Mouse (Mus musculus): Measurements from ENCODE around the gene Rpap3. TPM values are rescaled to one million over a fixed set of nuclear protein-coding genes. Genes with fewer than 3 reads are reported as not detected.

Rpap3 gene
- total RNA-seq, 1 experiment from 2014 or later, result 22.7 TPM

- no peak for ATAC-seq (ENCODE audit: extremely low read depth, insufficient number of reproducible peaks, low FRiP score, poor library complexity, severe bottlenecking)
Observed at GRCm38 (mm10) chr15:97738923-97739322, 33.3 kb upstream of the Rpap3 start.

DNA sequence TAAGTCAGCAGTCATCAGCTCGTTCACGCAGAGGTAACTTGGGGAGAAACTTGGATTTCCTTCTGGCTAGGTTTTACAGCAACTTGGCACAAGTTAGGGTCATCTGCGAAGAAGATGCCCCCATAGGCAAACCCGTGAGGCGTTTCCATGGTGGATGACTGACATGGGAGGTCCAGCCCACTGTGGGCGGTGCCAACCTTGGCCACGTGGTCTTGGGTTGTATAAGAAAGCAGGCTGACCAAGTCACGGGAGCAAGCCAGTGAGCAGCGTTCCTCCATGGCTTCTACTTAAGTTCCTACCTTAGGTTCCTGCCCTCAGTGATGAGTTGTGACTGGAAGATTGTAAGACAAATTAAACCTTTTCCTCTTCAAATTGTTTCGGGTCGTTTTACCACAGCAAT is 26.4 kb upstream of the Rpap3 start:
- no peak for ATAC-seq (ENCODE audit: extremely low read depth, insufficient number of reproducible peaks, low FRiP score, poor library complexity, severe bottlenecking)

DNA sequence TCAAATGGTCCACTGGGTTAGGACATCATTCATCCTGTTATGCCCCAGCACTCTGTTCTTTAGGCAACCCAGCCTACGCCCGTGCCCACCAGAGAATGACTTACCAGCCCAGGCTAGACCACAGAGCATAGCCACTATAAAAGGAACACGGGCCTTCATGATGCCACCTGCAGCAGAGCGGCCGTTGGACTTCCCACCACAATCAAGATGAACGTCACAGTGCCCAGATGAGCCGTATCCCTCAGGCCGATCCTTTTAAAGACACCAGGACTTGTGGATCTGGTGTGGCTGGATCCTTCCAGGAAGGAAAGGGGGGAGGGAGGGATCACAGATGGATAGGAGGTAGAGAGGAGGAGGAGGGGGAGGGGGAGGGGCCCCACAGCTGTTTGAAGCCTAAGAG is 25.5 kb upstream of the Rpap3 start, which contains the start of gene Endou:
Endou (minus strand) TSS at position 229 of the 400 bp plus-strand sequence.
- no peak for ATAC-seq (ENCODE audit: extremely low read depth, insufficient number of reproducible peaks, low FRiP score, poor library complexity, severe bottlenecking)

DNA sequence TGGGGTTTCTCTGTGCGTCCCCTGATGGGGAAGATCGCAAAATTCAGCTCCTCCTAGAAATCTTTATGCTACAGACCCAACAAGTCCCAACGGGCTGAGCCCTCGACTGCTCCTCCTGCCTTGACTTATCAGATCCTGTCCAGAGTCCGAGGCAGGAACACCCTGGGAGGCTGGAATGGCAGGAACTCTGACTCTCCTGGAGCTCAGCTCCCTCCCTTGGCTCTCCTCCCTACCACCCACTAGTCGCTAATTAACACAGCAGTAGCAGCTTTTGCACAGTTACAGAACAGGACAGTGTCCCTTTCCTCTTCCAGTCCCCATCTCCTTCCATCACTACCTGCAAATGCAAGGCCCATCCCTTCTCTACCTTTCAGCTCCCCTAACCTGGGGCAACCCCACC is 24.7 kb upstream of the Rpap3 start:
- no peak for ATAC-seq (ENCODE audit: extremely low read depth, insufficient number of reproducible peaks, low FRiP score, poor library complexity, severe bottlenecking)

DNA sequence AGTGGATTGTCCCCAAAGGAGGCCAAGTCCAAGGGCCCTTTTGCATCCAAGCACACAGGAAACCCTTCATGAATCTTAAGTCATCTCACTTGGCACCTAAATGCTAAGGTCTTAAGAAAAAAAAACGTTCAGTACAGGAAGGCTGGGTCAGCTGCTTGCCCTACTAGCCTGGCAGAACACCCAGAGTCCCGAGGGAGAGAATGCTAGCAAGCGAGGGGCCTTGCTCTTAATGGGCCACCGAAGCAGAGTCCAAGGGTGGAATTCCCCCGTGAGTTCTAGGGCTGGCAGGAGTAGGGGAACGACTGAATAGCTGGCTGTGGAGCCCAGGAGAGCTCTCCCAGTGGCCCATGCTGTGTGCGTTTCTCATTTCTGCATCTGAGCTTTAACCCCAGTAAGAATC is 23.2 kb upstream of the Rpap3 start:
- ATAC-seq (ENCODE audit: extremely low read depth, insufficient number of reproducible peaks, low FRiP score, poor library complexity, severe bottlenecking), result no peak

GRCm38 (mm10) chr15:97728394-97728793 is 22.8 kb upstream of the Rpap3 start:
- no peak for ATAC-seq (ENCODE audit: extremely low read depth, insufficient number of reproducible peaks, low FRiP score, poor library complexity, severe bottlenecking)

DNA sequence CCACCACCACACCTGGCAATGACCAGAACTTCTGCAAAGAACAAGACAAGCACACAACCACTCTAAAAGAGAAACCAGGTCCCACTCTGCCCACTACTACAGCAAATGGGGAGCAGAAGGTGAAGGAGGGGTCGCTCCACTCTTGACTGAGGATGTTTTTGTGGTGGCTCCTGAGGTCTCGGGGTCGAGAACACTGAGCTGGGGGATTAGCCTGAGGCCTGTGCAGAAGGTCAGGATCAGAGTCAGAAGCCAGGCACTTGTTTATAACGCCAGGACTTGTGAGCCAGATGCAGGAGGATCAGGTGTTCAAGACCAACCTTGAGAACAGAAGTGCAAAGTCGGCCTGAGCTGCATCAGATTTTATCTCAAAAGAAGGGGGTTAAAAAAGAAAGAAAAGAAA is 21.9 kb upstream of the Rpap3 start:
- no peak for ATAC-seq (ENCODE audit: extremely low read depth, insufficient number of reproducible peaks, low FRiP score, poor library complexity, severe bottlenecking)

DNA sequence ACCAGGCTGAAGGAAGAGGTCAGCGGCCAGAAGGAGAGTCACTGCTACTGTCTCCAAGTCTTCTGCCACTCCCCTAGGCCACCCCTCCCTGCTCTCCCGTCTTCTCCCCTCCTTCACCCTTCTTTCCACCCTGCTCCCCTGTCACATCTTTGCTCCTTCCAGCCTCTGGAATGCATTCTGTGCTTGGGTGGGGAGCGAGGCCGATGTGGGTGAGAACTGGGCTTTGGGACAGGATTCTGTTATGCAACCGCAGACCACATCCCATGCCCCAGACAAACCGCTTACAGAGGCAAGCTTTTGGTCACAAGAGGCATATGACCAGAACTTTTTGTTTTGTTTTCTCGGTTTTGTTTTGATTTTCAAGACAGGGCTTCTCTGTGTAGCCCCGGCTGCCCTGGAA is 21.4 kb upstream of the Rpap3 start:
- peak; percentile 18; the same call in 1 of the 2 replicates for ATAC-seq (ENCODE audit: extremely low read depth, insufficient number of reproducible peaks, low FRiP score, poor library complexity, severe bottlenecking)

DNA sequence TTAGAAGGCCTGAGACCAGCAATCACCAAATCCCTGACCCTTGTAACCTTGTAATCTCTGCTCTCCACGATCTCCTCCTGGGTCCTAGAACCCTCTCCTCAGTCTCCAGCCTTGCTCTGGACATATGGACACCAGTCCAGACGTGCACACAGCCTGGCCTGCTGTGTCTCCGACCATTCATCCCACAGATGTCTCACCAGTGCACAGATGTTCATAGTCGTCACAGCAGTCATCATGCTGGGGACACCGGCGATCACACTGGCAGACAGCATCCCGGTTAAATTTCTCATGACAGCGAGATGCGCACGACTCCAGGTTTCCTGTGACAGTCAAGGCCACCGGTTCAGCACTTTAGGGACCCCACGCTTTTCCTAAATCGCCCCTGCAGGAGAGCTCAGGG is 20.7 kb upstream of the Rpap3 start:
- ATAC-seq (ENCODE audit: extremely low read depth, insufficient number of reproducible peaks, low FRiP score, poor library complexity, severe bottlenecking), result no peak

DNA sequence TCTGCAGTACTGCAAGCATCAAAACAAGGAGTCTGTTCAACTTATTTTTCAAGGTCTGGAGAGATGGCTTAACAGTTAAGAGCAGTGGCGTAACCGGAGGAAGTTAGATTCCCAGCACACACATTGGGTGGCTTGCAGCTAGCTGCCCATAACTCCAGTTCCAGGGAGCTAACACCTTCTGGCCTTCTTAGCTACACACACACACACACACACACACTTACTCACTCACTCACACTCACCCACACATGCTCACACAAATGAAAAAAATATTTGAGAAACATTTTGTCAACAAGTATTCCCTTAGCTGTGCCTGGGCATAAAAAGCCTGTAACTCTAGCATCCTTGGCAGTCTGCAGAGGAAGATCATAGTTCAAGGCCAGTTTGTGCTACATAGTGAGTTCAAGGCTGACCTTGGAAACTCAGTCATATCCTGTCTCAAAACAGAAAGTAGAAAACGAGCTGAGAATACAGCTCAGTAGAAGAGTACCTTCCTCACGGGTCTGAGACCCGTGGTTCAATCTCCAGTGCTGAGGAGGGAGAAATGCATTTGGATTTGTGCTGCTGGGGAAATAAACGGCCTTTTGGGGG is 19.7 kb upstream of the Rpap3 start:
- no peak for ATAC-seq (ENCODE audit: extremely low read depth, insufficient number of reproducible peaks, low FRiP score, poor library complexity, severe bottlenecking)

DNA sequence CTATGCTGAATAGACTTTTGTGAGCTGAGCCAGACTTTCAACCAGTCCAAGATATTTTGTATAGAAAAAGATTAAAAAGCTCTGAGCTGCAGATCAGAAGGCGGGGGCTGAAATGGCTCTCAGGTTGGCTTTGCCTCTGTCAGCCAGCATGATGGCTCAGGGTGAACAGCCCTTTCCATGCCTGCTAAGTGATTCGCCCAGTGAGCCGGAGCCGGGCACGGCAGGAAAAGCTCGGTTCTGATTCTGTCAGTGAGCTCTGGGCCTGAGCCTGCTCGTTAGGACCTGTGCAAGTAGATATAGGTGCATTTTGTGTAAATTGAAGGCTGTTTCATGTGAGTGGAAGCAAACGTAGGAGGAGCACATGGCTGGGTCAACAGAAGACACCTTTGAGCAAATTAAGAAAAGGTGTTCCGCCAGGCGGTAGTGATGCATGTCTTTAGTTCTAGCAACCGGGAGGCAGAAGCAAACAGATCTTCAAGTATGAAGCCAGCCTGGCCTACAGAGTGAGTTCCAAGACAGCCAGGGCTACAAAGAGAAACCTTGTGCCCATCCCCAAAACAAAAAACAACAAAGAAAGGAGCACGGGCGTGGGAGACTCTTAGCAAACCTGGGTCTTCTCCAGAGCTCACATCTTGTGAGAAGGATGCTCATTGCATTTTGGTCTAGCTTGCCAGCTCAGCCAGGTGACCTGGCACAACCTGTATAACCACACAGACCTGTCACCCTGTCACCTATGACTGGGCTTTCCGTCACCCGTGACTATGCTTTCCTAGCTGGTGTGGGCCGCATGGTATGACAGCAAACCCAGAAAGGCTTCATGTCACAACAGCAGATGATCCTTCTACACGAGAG is 18.9 kb upstream of the Rpap3 start:
- ATAC-seq (ENCODE audit: extremely low read depth, insufficient number of reproducible peaks, low FRiP score, poor library complexity, severe bottlenecking), result no peak

DNA sequence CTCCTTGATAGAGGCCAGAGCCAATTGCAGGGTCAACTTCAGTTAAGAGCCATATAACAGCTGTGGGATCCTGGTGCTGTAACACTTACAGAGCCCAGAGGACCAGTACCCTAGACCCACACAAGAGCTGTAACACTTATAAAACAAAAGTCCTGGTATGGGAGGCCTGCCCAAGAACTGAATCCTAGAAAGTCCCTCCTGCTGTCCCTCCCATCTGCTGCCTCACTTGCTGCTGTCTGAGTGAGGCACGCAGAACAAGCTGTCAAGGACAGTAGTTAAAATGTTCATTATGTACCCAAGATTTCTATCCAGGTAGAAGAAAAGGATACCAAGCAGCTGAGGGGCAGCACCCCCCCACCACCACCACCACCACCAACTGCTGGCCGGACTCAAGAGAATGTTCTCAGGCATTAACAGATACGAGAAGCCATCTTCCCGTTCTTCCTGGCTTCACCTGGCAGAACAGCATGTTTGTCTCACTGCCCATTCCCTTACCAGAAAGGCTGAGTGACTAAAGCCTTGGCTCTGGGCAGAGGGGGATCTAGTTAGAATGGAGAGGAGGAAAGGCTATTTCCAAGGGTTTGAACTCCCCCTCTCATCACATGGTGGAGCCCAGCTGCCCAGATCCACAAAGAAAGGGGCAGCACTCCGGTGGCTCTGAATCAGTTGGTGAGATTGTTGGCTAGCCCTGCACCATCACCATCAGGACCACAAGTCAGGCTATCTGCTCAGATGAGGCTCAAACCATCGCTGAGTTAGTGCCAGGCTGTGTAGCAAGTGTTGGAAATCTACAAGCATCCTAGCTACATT is 18.1 kb upstream of the Rpap3 start:
- ATAC-seq (ENCODE audit: extremely low read depth, insufficient number of reproducible peaks, low FRiP score, poor library complexity, severe bottlenecking), result no peak

DNA sequence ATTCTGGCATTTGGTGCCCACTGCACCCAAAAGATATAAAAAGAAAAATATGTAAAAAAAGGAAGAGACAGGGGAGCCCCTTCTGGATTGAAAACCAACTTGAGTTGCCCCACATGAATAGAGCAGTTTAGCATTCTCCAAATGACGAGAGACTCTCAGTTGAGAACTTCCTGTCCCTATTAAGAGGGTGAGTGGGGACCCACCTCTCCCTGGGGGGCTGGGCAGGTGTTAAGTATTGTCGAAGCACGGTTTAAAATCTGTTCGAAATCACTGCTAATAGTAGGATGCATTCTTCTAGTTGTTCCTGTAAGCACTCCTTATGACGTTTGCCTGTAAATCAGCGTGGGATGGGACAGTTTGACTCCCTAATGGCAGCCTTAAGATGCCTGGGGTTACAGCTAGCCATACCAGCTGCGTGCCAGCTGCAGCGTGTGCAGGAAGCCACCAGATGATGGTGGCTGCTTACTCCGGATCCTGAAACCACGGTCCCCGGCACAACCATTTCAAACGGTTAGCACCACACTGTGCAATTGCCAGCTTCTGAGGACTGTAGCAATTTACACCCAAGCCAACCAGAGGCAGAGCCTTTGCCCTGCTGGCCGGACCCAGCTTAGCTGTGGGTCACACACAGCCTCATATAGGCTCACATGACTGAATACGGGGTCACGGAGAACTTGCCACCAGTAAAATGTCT is 15.5 kb upstream of the Rpap3 start:
- no peak for ATAC-seq (ENCODE audit: extremely low read depth, insufficient number of reproducible peaks, low FRiP score, poor library complexity, severe bottlenecking)

GRCm38 (mm10) chr15:97720026-97720675 is 14.5 kb upstream of the Rpap3 start:
- ATAC-seq (ENCODE audit: extremely low read depth, insufficient number of reproducible peaks, low FRiP score, poor library complexity, severe bottlenecking), result no peak

DNA sequence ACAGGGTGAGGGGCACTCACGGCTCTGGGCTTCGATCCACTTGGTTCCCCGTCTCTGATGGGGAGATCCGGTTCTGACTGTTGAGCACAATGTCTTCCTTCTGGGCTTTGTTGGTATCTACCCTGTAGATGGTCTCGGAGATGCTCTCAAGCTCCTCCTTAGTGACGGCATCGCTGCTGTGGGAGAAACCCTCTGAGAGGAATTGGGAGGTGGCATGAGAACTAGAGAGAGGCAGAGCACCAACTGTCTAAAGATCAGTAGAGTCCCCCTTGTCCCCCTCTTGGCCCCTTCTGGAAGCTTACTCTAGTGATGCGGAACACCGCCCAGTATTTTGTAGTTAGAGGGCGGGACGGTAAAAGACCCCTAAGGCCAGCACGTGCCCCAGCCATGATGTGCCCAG is 13.9 kb upstream of the Rpap3 start:
- no peak for ATAC-seq (ENCODE audit: extremely low read depth, insufficient number of reproducible peaks, low FRiP score, poor library complexity, severe bottlenecking)

GRCm38 (mm10) chr15:97718535-97719155 is 13.0 kb upstream of the Rpap3 start:
- ATAC-seq (ENCODE audit: extremely low read depth, insufficient number of reproducible peaks, low FRiP score, poor library complexity, severe bottlenecking), result no peak

DNA sequence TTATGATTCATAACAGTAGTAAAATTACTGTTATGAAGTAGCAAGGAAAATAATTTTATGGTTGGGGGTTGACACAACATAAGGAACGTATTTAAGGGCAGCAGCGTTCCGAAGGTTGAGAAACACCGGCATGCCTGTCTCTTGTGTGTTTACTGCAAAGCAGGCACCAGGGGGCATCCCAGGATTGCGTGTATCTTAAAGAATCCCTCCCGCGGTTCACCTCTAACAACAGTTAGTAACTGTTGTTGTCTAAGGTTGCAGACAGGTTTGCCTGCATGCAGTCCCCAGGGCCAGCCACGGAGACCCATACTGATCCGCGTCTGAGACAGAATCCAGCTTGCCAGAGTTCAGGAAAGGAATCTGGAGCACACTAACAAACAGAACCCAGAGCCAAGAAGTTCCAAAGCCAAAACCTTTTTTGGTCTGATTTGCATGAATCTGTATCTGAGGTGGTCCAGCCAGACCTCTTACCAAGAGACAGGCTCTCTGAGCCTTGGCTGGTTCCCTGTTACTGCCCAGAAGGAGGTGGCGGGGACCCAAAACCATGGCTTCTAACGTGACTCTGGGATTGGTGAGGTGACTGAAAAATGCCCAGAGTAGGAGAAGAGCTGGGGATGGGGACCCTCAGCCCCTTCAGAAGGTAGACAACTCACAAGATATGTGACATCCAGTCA is 12.4 kb upstream of the Rpap3 start:
- ATAC-seq (ENCODE audit: extremely low read depth, insufficient number of reproducible peaks, low FRiP score, poor library complexity, severe bottlenecking), result peak; percentile 73

DNA sequence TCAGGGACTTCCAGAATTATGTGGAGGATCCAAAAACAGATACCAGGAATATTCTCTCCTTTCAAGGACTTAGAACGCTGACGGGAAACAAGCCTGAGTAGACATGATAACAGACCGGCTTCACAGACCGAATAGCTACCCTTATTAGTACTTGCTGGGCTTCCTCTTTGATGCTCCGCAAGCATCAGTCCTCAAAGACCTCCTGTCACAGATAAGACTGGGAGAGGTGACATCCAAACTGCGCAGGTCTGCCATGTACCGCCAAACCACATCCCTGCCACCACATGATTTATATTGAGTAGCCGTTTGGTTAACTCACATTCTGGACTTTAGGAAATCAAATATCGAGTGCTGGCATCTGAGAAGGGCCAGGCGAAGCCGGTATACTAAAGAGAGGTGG is 11.2 kb upstream of the Rpap3 start:
- ATAC-seq (ENCODE audit: extremely low read depth, insufficient number of reproducible peaks, low FRiP score, poor library complexity, severe bottlenecking), result no peak

Data from neutrophil, adult 5-6 weeks (primary cell).